Mouse (Mus musculus): ENCODE measurements around the gene Ranbp3. TPM values are rescaled to one million over a fixed set of nuclear protein-coding genes. Genes with fewer than 3 reads are reported as not detected.
A peak's percentile ranks its signal among the peaks of the same experiment; 100 is the strongest.

Gene Ranbp3
- polyA plus RNA-seq, 1 experiment from 2014 or later: 63.2 TPM

DNA sequence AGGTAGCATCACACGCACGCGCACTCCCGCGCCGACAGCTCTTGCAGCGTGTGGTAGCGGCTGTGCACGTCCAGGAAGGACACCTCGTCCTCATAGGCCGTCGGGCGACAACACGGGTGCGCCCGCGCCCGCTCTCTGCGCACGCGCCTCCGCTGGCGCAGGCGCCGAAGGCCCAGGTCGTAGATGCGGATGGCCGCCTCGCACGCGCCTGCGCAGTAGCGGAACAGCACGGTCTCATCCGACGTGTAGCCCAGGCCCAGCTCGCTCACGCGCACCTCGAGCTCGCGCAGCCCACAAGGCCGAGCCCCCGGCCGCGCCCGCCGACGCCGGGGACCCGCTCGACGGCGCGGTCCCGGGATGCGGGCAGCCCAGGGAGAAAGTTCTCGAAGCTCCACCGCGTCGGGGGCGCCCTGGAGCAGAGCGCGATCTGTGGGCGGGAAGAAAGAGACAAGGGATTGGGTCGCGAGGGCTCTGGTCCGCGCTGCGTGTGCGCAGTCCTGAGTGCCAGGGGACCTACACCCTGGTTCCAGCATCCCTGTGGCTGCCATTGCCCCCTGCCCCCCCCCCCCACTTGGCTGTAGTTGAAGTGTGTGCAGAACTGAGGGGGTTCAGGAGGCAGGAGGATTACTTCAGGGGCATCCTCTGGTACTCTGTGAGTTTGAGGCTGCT lies 78.4 kb downstream of the Ranbp3 start:
- 17% methylated on average over 71 of the region's 71 CpGs for WGBS
- Histone ChIP-seq H3K4me2 (peak overlapping the region; percentile 63), H3K36me3 (no peaks in the 10 kb centered on the region), H3K27ac (ENCODE audit: poor library complexity, severe bottlenecking) (no peak overlapping the region), H3K4me3 (peak overlapping the region; percentile 42), H3K4me1 (replicated peaks) (peaks cover 16% of the 10 kb centered on the region; the same call in 1 of the 2 replicates), H3K9ac (peak overlapping the region; percentile 30; the same call in 1 of the 2 replicates), H3K27me3 (replicated peaks) (peaks cover 74% of the 10 kb centered on the region), H3K9me3 (replicated peaks) (peaks cover 3% of the 10 kb centered on the region; the same call in 1 of the 2 replicates)
- ATAC-seq (ENCODE audit: insufficient number of reproducible peaks, low FRiP score): peak; percentile 77

DNA sequence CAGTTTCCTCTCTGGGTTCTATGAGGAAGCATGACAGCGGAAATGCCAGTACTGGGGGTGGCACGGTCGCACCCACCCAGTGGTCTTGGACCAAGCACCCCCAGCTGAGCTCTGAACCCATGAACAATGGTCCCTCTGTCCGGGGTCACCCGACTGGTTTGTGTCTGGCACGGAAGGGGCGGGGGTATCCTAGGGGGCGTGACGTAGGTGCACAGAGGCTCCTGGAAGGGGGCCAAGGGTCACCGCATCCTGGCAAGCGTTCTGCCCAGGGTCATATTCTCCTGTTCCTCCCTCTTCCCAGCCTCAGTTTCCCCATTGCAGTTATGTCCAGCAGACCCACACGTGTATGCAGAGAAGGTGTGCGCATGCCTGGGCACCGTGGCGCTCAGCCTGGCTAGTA lies 80.4 kb downstream of the Ranbp3 start:
- H3K4me2 ChIP-seq: no peak overlapping the region
- peaks cover 93% of the 10 kb centered on the region for H3K27me3 ChIP-seq (replicated peaks)
- no peak overlapping the region for H3K9ac ChIP-seq
- WGBS: 23% methylated on average over 15 of the region's 15 CpGs
- H3K9me3 ChIP-seq (replicated peaks): peaks cover 6% of the 10 kb centered on the region; the same call in 1 of the 2 replicates
- no peaks in the 10 kb centered on the region for H3K36me3 ChIP-seq
- H3K4me3 ChIP-seq: no peak overlapping the region
- no peak for ATAC-seq (ENCODE audit: insufficient number of reproducible peaks, low FRiP score)
- peaks cover 29% of the 10 kb centered on the region for H3K4me1 ChIP-seq (replicated peaks)
- H3K27ac ChIP-seq (ENCODE audit: poor library complexity, severe bottlenecking): no peak overlapping the region

DNA sequence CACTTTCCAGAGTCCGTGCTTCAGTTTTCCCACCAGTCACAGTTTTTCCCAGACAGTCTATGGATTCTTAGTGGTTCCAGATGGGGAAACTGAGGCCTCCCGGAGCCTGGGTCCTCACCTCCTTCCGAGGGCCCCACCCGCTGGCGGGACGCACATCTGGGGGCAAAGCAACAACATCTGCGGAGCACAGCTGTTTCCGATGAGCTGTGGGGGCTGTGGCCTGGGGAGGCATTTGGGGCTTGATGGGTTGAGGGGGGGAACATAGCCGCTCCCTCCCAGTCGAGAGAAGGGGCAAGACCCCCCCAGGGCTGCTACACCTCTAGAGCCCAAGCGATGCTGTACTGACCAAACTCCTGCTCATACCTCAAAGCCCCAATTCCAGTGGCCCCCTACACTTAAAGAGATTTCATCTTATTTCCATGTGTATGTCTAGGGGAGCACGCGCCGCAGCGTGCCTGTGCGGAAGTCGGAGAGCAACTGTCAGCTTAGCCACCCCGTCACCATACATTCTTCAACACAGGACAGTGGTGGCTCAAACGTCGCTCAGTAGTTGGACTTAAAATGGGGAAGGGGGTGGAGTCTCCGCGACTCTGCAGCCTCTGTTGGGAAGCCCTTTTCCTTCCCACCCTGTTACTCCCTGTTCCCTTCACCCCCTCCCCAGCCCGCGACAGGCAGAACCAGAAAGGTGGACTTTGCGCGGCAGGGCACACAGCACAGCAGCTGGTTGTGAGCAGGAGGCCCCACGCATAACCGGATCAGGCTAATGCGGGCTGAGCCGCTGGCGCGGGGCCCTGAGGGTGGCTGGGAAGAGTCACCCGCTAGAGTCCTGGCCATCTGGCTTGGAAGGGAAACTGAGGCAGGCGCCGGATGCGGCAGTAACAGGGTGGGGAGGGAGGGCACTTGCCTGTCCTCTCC lies 81.4 kb downstream of the Ranbp3 start:
- no peak for ATAC-seq (ENCODE audit: insufficient number of reproducible peaks, low FRiP score)
- no peak overlapping the region for H3K9ac ChIP-seq
- 13% methylated on average over 36 of the region's 36 CpGs for WGBS
- H3K4me2 ChIP-seq: peak overlapping the region; percentile 17; the same call in 1 of the 2 replicates
- H3K9me3 ChIP-seq (replicated peaks): peaks cover 8% of the 10 kb centered on the region; the same call in 1 of the 2 replicates
- H3K36me3 ChIP-seq: no peaks in the 10 kb centered on the region
- 0 out of 2 replicates have a peak overlapping the region, but pooled peaks have one; percentile 5 for H3K4me3 ChIP-seq
- H3K4me1 ChIP-seq (replicated peaks): peaks cover 29% of the 10 kb centered on the region
- H3K27ac ChIP-seq (ENCODE audit: poor library complexity, severe bottlenecking): no peak overlapping the region
- peaks cover 95% of the 10 kb centered on the region for H3K27me3 ChIP-seq (replicated peaks)

GRCm38 (mm10) chr17:56756703-56757399 lies 83.8 kb downstream of the Ranbp3 start:
- peaks cover 89% of the 10 kb centered on the region for H3K27me3 ChIP-seq (replicated peaks)
- H3K4me1 ChIP-seq (replicated peaks): peaks cover 30% of the 10 kb centered on the region
- H3K27ac ChIP-seq (ENCODE audit: poor library complexity, severe bottlenecking): no peak overlapping the region

DNA sequence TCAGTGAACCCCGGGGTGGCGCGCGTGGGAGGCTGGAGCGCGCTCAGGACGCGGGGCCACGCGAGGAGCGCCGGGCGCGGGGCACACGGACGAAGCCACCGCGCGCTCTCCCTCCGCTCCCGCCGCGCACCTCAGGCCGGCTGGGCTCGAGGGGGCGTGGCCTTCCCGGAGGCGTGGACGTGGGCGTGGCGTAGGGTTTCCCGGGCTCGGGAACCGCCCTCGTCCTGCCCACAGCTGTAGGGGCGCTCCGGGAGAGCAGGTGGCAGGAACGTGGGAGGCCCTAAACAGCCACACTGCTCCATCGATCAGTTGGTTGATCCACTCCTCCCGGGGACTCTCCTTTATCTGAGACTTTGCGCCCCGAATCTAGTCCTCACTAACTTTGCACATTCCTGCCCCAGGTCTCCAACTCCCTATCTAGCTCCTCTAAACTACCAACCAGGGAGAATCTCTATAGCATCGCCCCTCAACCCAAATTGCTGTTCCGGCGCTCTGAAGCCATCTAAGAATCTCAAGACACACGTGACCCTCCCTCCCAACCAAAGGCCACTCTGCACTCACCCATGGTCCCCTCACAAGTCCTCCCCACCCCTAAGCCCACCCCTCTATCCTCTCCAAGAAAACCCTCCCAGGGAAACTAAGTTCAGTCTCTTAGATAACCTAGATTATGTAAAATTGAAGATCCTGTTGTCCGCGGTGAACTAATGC lies 84.5 kb downstream of the Ranbp3 start, which contains the start of gene Nrtn:
Gene Nrtn (minus strand): TSS at position 115 of the 708 bp plus-strand sequence.
- peak within 1 kb of the TSS; percentile 89 for H3K4me2 ChIP-seq
- no peak within 1 kb of the TSS for H3K27ac ChIP-seq (ENCODE audit: poor library complexity, severe bottlenecking)
- H3K27me3 ChIP-seq (replicated peaks): peaks cover 82% of the 10 kb centered on the region
- WGBS: under 1% methylated on average over 48 of the region's 48 CpGs
- H3K9me3 ChIP-seq (replicated peaks): peaks cover 8% of the 10 kb centered on the region; the same call in 1 of the 2 replicates
- H3K4me3 ChIP-seq: peak within 1 kb of the TSS; percentile 51
- peak; percentile 76 for ATAC-seq (ENCODE audit: insufficient number of reproducible peaks, low FRiP score)
- H3K9ac ChIP-seq: peak within 1 kb of the TSS; percentile 77
- peaks cover 36% of the 10 kb centered on the region for H3K4me1 ChIP-seq (replicated peaks)
- H3K36me3 ChIP-seq: no peaks in the 10 kb centered on the region

More at GRCm38 (mm10) chr17:56756703-56757399, 83.8 kb downstream of the Ranbp3 start:
- Histone ChIP-seq H3K9me3 (replicated peaks) (peaks cover 8% of the 10 kb centered on the region; the same call in 1 of the 2 replicates), H3K4me2 (peak overlapping the region; percentile 89), H3K9ac (peak overlapping the region; percentile 77), H3K36me3 (no peaks in the 10 kb centered on the region), H3K4me3 (peak overlapping the region; percentile 51)
- 2% methylated on average over 51 of the region's 51 CpGs for WGBS
- 0 out of 2 replicates have a peak, but pooled peaks have one; percentile 5 for ATAC-seq (ENCODE audit: insufficient number of reproducible peaks, low FRiP score)

DNA sequence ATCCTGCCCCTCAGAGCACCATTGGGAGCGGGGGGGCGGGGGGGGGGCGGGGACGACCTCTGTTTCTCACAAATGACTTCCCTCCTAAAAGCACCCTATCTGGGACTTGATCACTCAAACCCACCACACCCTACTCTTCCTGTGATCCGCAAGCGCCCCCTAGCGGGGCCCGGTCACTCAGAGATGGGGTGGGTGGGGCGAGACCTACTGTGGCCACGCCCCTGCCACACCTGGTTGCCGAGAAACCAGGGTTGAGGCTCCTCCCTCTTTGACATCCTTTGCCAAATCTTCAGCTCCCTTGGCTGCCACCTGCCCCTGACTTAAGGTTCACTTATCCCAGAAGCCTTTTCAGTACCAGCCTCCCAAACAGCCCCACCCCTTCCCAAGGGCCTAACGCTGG lies 85.0 kb downstream of the Ranbp3 start:
- H3K27ac ChIP-seq (ENCODE audit: poor library complexity, severe bottlenecking): no peak overlapping the region
- H3K4me3 ChIP-seq: no peak overlapping the region
- H3K27me3 ChIP-seq (replicated peaks): peaks cover 76% of the 10 kb centered on the region

DNA sequence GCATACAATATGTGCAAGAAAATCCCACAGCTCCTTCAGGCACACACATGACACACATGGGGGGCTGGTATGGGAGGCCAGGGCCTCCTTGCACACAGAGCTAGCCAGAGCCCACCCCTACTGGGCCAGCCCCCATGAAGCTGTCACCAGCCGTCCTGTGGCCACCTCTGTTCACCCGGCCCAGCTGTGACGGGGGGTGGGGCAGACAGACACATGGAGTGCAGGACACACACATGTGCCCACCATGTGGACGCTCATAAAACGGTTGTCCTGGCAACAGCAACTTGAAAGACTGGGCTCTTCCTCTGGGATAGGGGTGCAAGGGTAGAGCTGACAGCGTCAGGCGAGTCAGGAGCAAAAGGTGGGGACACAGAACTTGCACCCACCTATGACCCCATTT lies 86.2 kb downstream of the Ranbp3 start:
- Histone ChIP-seq H3K27ac (ENCODE audit: poor library complexity, severe bottlenecking) (no peak overlapping the region), H3K36me3 (no peaks in the 10 kb centered on the region), H3K9me3 (replicated peaks) (peaks cover 8% of the 10 kb centered on the region; the same call in 1 of the 2 replicates), H3K4me1 (replicated peaks) (peaks cover 42% of the 10 kb centered on the region), H3K27me3 (replicated peaks) (peaks cover 65% of the 10 kb centered on the region), H3K9ac (no peak overlapping the region), H3K4me2 (no peak overlapping the region), H3K4me3 (no peak overlapping the region)
- no peak for ATAC-seq (ENCODE audit: insufficient number of reproducible peaks, low FRiP score)
- WGBS: 61% methylated on average over 7 of the region's 7 CpGs

More for the DNA sequence above, 85.0 kb downstream of the Ranbp3 start:
- Histone ChIP-seq H3K4me1 (replicated peaks) (peaks cover 41% of the 10 kb centered on the region), H3K9me3 (replicated peaks) (peaks cover 8% of the 10 kb centered on the region; the same call in 1 of the 2 replicates), H3K36me3 (no peaks in the 10 kb centered on the region), H3K4me2 (peak overlapping the region; percentile 89; the same call in 1 of the 2 replicates), H3K9ac (no peak overlapping the region)
- 4% methylated on average over 12 of the region's 12 CpGs for WGBS
- no peak for ATAC-seq (ENCODE audit: insufficient number of reproducible peaks, low FRiP score)

DNA sequence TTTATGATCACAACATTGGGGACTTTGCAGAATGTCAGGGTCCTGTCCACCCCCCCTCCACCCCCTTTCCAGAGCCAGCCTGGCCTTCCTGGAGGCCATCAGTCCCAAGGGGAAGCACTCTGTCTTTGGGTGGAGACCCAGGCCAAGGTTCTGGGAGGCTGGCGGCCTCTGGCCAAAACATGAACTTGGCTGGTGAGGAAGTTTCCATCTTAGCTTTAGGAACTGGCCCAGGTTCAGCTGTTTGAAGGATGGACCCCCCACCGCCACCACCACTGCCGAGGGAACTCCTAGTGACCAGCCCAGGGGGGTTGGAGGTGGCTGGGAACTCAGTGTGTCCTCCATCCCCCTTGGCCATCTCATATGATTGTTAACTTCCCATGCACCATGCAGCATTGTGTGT lies 88.0 kb downstream of the Ranbp3 start:
- Histone ChIP-seq H3K27me3 (replicated peaks) (peaks cover 47% of the 10 kb centered on the region), H3K9ac (no peak overlapping the region), H3K4me1 (replicated peaks) (peaks cover 41% of the 10 kb centered on the region), H3K9me3 (replicated peaks) (peaks cover 8% of the 10 kb centered on the region; the same call in 1 of the 2 replicates), H3K36me3 (no peaks in the 10 kb centered on the region), H3K4me3 (no peak overlapping the region), H3K4me2 (no peak overlapping the region), H3K27ac (ENCODE audit: poor library complexity, severe bottlenecking) (no peak overlapping the region)
- WGBS: 70% methylated on average over 3 of the region's 3 CpGs
- ATAC-seq (ENCODE audit: insufficient number of reproducible peaks, low FRiP score): no peak

All from heart, embryonic 12.5 days (tissue).